Mouse (Mus musculus) brain, embryonic 14.5 days (tissue): ENCODE results near the gene 5430403G16Rik.

Experiments
- CTCF ChIP-seq: fragments of 200-500 bp; IDR thresholded peaks from 2 replicates; pipeline ENCODE4 v1.5.1; 2012; ENCODE audit warnings: inconsistent platforms, mild to moderate bottlenecking, moderate library complexity, borderline replicate concordance; ENCODE audit not compliant: insufficient read depth, insufficient read length; ENCODE audit errors: extremely low read depth
- POLR2A ChIP-seq: fragments of 200-500 bp; IDR thresholded peaks from 2 replicates; pipeline ENCODE4 v1.6.1; 2012; ENCODE audit warnings: mild to moderate bottlenecking, inconsistent platforms, borderline replicate concordance; ENCODE audit not compliant: poor library complexity, insufficient read depth, insufficient read length, severe bottlenecking; ENCODE audit errors: extremely low read depth

GRCm38 (mm10) chr5:109682921-109683320, 7.9 kb downstream of the 5430403G16Rik start:
- TF ChIP-seq CTCF (no peak), POLR2A (no peak)
